9 mouse cellular contexts compared by ENCODE assay signal in the genomic region with DNA sequence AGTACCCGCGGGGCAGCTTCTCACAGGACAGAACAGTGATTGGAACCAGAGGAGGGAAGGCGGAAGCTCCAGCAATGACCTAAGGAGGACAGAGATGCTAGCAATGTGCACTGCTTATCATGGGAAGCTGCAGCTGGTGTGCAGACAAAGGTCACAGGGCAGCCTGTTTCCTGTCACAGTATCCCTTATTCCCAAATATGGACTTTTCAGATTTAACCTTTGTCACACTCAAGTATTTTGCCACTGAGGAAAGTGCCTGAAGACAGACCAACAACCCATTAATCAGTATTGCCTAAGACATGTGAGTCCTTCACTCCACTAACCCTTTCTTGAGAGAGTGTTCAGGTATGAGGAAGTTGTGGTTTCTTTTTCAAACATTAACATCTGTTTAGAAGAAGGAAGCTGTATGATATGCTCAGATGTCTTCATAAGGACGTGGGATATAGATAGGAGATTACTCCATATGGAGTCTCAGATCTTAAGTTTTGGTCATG. TPM values are rescaled to one million over a fixed set of nuclear protein-coding genes. Genes with fewer than 3 reads are reported as not detected.
A peak's percentile ranks its signal among the peaks of the same experiment; 100 is the strongest.
DNase-seq lines count a peak whose midpoint lies in the region; ATAC-seq and TF ChIP-seq lines count a peak whose summit lies in the region.
"Had no signal": no experiment of that assay in that cellular context is flagged by ENCODE, and none has a peak within 500 bp of the region (broad histone marks: within the 10 kb centered on the region; RNA-seq: fewer than 3 reads in every experiment).

No protein-coding gene starts in this region.

- TF ChIP-seq CTCF in heart, adult 2 months (IDR thresholded peaks at IDR 0.05), result no peak
- TF ChIP-seq CTCF in MEL (IDR thresholded peaks at IDR 0.05 in 2 of 3, conservative IDR thresholded peaks at IDR 0.05 in 1 of 3; ENCODE audit: control insufficient read depth in 1 of 3, insufficient read depth in 1 of 3, low read depth in 2 of 3, low read length in 3 of 3, poor library complexity in 1 of 3, severe bottlenecking in 1 of 3), result no peak

- peak; percentile 21 to 26 for DNase-seq in heart, adult 2 months
- DNase-seq in MEL (ENCODE audit: low read depth, low spot score), result peak; percentile 53
- DNase-seq in heart, postnatal 10 days, result peak; percentile 31 to 37
- peak; percentile 35 for DNase-seq in lung, postnatal 25 days (ENCODE audit: low spot score)
- no peak for DNase-seq in gastrocnemius, postnatal 25 days
- DNase-seq in retina, postnatal 1 day, result no peak
- no peak for DNase-seq in c-Kit-positive CD71-positive TER-119-positive erythroid progenitor cells, embryonic 14.5 days (ENCODE audit: low spot score)
- DNase-seq: cerebellum, postnatal 25 days had no signal

- H3K79me2 ChIP-seq in heart, adult 2 months (replicated peaks; ENCODE audit: control insufficient read depth, insufficient read depth, low read length), result no peaks in the 10 kb centered on the region
- H3K79me2 ChIP-seq in MEL (ENCODE audit: control insufficient read depth, insufficient read depth, low read length, poor library complexity), result no peaks in the 10 kb centered on the region

- TF ChIP-seq POLR2A in heart, adult 2 months (IDR thresholded peaks at IDR 0.05; ENCODE audit: insufficient read depth, low read depth, low read length), result no peak
- no peak for TF ChIP-seq POLR2A in MEL (IDR thresholded peaks at IDR 0.05; ENCODE audit: control insufficient read depth in 1 of 2, insufficient read depth in 1 of 2, low read depth in 1 of 2, low read length in 2 of 2, poor library complexity in 1 of 2)

- H3K27me3 ChIP-seq in heart, adult 2 months (ENCODE audit: control insufficient read depth, insufficient read depth, low read length), result no peaks in the 10 kb centered on the region
- peaks cover 9% of the 10 kb centered on the region; the same call in 1 of the 2 replicates for H3K27me3 ChIP-seq in heart, embryonic 12.5 days (replicated peaks)
- no peaks in the 10 kb centered on the region for H3K27me3 ChIP-seq in MEL (ENCODE audit: control insufficient read depth in 1 of 2, insufficient read depth in 2 of 2, low read length in 2 of 2)

- no peaks in the 10 kb centered on the region for H3K4me1 ChIP-seq in heart, adult 2 months (ENCODE audit: control insufficient read depth, insufficient read depth, low read length)
- H3K4me1 ChIP-seq in heart, embryonic 12.5 days (replicated peaks), result no peaks in the 10 kb centered on the region
- no peaks in the 10 kb centered on the region for H3K4me1 ChIP-seq in MEL (ENCODE audit: control insufficient read depth in 1 of 2, insufficient read depth in 2 of 2, low read length in 2 of 2)

- H3K4me2 ChIP-seq in heart, embryonic 12.5 days, result no peak overlapping the region

- H3K9me3 ChIP-seq in heart, embryonic 12.5 days (replicated peaks), result no peaks in the 10 kb centered on the region
- H3K9me3 ChIP-seq in MEL (replicated peaks; ENCODE audit: insufficient read depth, low read length), result no peaks in the 10 kb centered on the region

- no peak overlapping the region for H3K9ac ChIP-seq in heart, adult 2 months (ENCODE audit: low read depth, low read length)
- H3K9ac ChIP-seq in heart, embryonic 12.5 days, result no peak overlapping the region
- no peak overlapping the region for H3K9ac ChIP-seq in MEL (ENCODE audit: control insufficient read depth, low read depth, low read length, poor library complexity, severe bottlenecking)

- 55% methylated on average over 4 of the region's 4 CpGs for WGBS in heart, adult 2 months
- WGBS in heart, embryonic 12.5 days, result 35% methylated on average over 4 of the region's 4 CpGs

- TF ChIP-seq EP300 in heart, adult 2 months (IDR thresholded peaks at IDR 0.05; ENCODE audit: insufficient read depth, low read depth, low read length), result no peak
- peak; percentile 67 to 78 for TF ChIP-seq EP300 in MEL (IDR thresholded peaks at IDR 0.05; ENCODE audit: low read depth in 1 of 2, low read length in 2 of 2)

- no peak overlapping the region for H3K27ac ChIP-seq in heart, adult 2 months
- no peak overlapping the region for H3K27ac ChIP-seq in heart, embryonic 12.5 days (ENCODE audit: poor library complexity, severe bottlenecking)
- H3K27ac ChIP-seq in MEL (ENCODE audit: control insufficient read depth, low read depth, low read length), result no peak overlapping the region

- H3K36me3 ChIP-seq in heart, adult 2 months (ENCODE audit: control insufficient read depth, insufficient read depth, low read length), result no peaks in the 10 kb centered on the region
- no peaks in the 10 kb centered on the region for H3K36me3 ChIP-seq in heart, embryonic 12.5 days
- H3K36me3 ChIP-seq in MEL (ENCODE audit: control insufficient read depth in 1 of 2, insufficient read depth in 2 of 2, low read length in 2 of 2), result no peaks in the 10 kb centered on the region

- ATAC-seq in heart, embryonic 12.5 days (ENCODE audit: insufficient number of reproducible peaks, low FRiP score), result no peak

- H3K4me3 ChIP-seq in heart, adult 2 months, result no peak overlapping the region
- H3K4me3 ChIP-seq in heart, embryonic 12.5 days, result no peak overlapping the region
- H3K4me3 ChIP-seq in MEL (ENCODE audit: control insufficient read depth in 1 of 2, insufficient read depth in 1 of 2, low read depth in 2 of 2, low read length in 2 of 2), result no peak overlapping the region

- no peak for TF ChIP-seq RAD21 in MEL (IDR thresholded peaks at IDR 0.05; ENCODE audit: low read depth, low read length)

- intact Hi-C loops in heart, adult 2 months (cut with DNase I), result no loop called here
- intact Hi-C loops in heart, postnatal 10 days (cut with DNase I), result no loop called here

TF ChIP-seq in MEL, 35 proteins besides CTCF, POLR2A, EP300 and RAD21:
- TF ChIP-seq GATA1 (IDR thresholded peaks at IDR 0.05; ENCODE audit: low read depth, low read length) (peak; percentile 53; the same call in 1 of the 2 replicates), JUND (IDR thresholded peaks at IDR 0.05; ENCODE audit: low read depth, low read length) (no peak), MXI1 (IDR thresholded peaks at IDR 0.05; ENCODE audit: low read depth, low read length) (no peak), ZKSCAN1 (IDR thresholded peaks at IDR 0.05; ENCODE audit: low read depth, low read length) (no peak), MYB (IDR thresholded peaks at IDR 0.05; ENCODE audit: low read depth, low read length) (no peak), ETS1 (IDR thresholded peaks at IDR 0.05; ENCODE audit: low read depth, low read length) (peak; percentile 76), RCOR1 (IDR thresholded peaks at IDR 0.05; ENCODE audit: low read depth, low read length) (peak; percentile 38; the same call in 1 of the 2 replicates), TCF12 (IDR thresholded peaks at IDR 0.05; ENCODE audit: low read depth, low read length) (peak; percentile 46; the same call in 1 of the 2 replicates), NELFE (IDR thresholded peaks at IDR 0.05; ENCODE audit: low read depth, low read length) (no peak), TAL1 (IDR thresholded peaks at IDR 0.05; ENCODE audit: low read length) (peak; percentile 49)
TF ChIP-seq in MEL: peak in this region for 5.

RNA-seq across cellular contexts. Expression of gene Rlim, which starts 32.3 kb away (rescaled TPM):
- total RNA-seq in heart, adult 2 months (2021), result 10 to 100 TPM; 21.4 to 28.0 TPM
- polyA plus RNA-seq in heart, adult 2 months (2012; rRNA removed), result 4.1 and 7.8 TPM in 2 replicates
- 35.4 and 35.7 TPM in 2 replicates for polyA plus RNA-seq in heart, embryonic 12.5 days (2016; fragmentation: Nextera tagmentation; extraction: Ambion mirVana)
- 30.0 and 32.5 TPM in 2 replicates for total RNA-seq in MEL (2012; rRNA removed)
- polyA plus RNA-seq in MEL (2012; ENCODE audit: insufficient read depth in 1 of 2, insufficient read length in 2 of 2, low read depth in 1 of 2, low replicate concordance in 2 of 2, missing spikeins in 1 of 2), result 10 to 100 TPM; 20.8 to 84.2 TPM
- 10 to 100 TPM; 38.6 TPM for total RNA-seq in heart, postnatal 10 days (2021)
- total RNA-seq in gastrocnemius, postnatal 25 days (2021), result 10 to 100 TPM; 13.6 to 15.1 TPM

Comparison
In these comparisons a context has a peak if more than half of its experiments do, and no peak if none do; other contexts are left out.
1. DNase-seq: peak in heart, adult 2 months (2 of 2), MEL (single experiment), heart, postnatal 10 days (2 of 2) and lung, postnatal 25 days (single experiment); none in gastrocnemius, postnatal 25 days (single experiment), retina, postnatal 1 day (single experiment) and c-Kit-positive CD71-positive TER-119-positive erythroid progenitor cells, embryonic 14.5 days (single experiment).